Mouse (Mus musculus) heart, postnatal 36 days (tissue): ENCODE data around the gene Akr1a1. TPM values are rescaled to one million over a fixed set of nuclear protein-coding genes. Genes with fewer than 3 reads are reported as not detected.
A peak's percentile ranks its signal among the peaks of the same experiment; 100 is the strongest.
"Not testable (repeated sequence)": the region's sequence is repeated elsewhere in the genome, so short reads cannot be mapped to it uniquely, and the experiment has no call there.

Source experiments
- DNase-seq, 2 experiments: peaks; one replicate each; pipeline ENCODE4 v3.0.0; 2021 to 2022
- intact Hi-C: fragments of 180-260 bp; cut with DNase I; formaldehyde crosslinking; loops from one replicate; pipeline ENCODE4 v1.15.1; 2025
- total RNA-seq, 2 experiments: library from RNA; stranded (reverse); gene quantifications; 2 replicates each; pipeline ENCODE4 v1.2.3; 2021

Akr1a1 gene
- total RNA-seq, 2 experiments from 2014 or later, result 272 to 290 TPM

GRCm38 (mm10) chr4:116660829-116661228 lies 9.3 kb upstream of the Akr1a1 start:
- intact Hi-C loops, result no loop called here
- no peak for DNase-seq

- DNase-seq, intact Hi-C loops: not testable (repeated sequence)
These were observed 8.4 kb upstream of the Akr1a1 start for GRCm38 (mm10) chr4:116659916-116660315.

GRCm38 (mm10) chr4:116659474-116659873 lies 8.0 kb upstream of the Akr1a1 start:
- intact Hi-C loops, result no loop called here
- no peak for DNase-seq

GRCm38 (mm10) chr4:116657971-116658370 lies 6.5 kb upstream of the Akr1a1 start:
- intact Hi-C loops, result no loop called here
- no peak for DNase-seq

GRCm38 (mm10) chr4:116655658-116656057 lies 4.2 kb upstream of the Akr1a1 start:
- intact Hi-C loops, result no loop called here
- no peak for DNase-seq

- no peak for DNase-seq
These were observed 3.6 kb upstream of the Akr1a1 start for GRCm38 (mm10) chr4:116655100-116655499.

GRCm38 (mm10) chr4:116653228-116653627 lies 1.7 kb upstream of the Akr1a1 start:
- intact Hi-C loops, result no loop called here
- DNase-seq, result no peak

More at GRCm38 (mm10) chr4:116655100-116655499, 3.6 kb upstream of the Akr1a1 start:
- intact Hi-C loops, result no loop called here

GRCm38 (mm10) chr4:116651797-116652135 lies 286 bp upstream of the Akr1a1 start:
- no peak for DNase-seq
- intact Hi-C loops, result loop anchor here (1.0 to 2.0 kb wide), 2 partner anchors 22 to 33 kb away; partner anchors contain the start of gene Prdx1

- intact Hi-C loops, result loop anchor here (2.0 kb wide), 1 partner anchor 34 kb away; the partner anchor contains the start of gene Prdx1
- DNase-seq, result no peak
These were observed 1.1 kb downstream of the Akr1a1 start for GRCm38 (mm10) chr4:116650365-116650764.

- no peak for DNase-seq
- intact Hi-C loops, result no loop called here
These were observed 2.1 kb downstream of the Akr1a1 start for GRCm38 (mm10) chr4:116649411-116649810.

GRCm38 (mm10) chr4:116645624-116646023 lies 5.9 kb downstream of the Akr1a1 start:
- no peak for DNase-seq
- intact Hi-C loops, result no loop called here

- intact Hi-C loops, result no loop called here
These were observed 7.2 kb downstream of the Akr1a1 start for GRCm38 (mm10) chr4:116644326-116644725.

GRCm38 (mm10) chr4:116642071-116642470 lies 9.4 kb downstream of the Akr1a1 start:
- no peak for DNase-seq
- intact Hi-C loops, result no loop called here

More at GRCm38 (mm10) chr4:116644326-116644725, 7.2 kb downstream of the Akr1a1 start:
- DNase-seq, result peak in 1 of 2 experiments; percentile 21

GRCm38 (mm10) chr4:116638821-116639220 lies 12.7 kb downstream of the Akr1a1 start:
- intact Hi-C loops, result no loop called here
- no peak for DNase-seq

- no peak for DNase-seq
- intact Hi-C loops, result no loop called here
These were observed 16.3 kb downstream of the Akr1a1 start for GRCm38 (mm10) chr4:116635197-116635596.

- DNase-seq, result peak; percentile 73 to 84
- intact Hi-C loops, result loop anchor here (2.0 kb wide), 2 partner anchors 57 to 69 kb away; partner anchors contain the start of gene Prdx1
These were observed 23.5 kb downstream of the Akr1a1 start, which contains the start of gene Nasp for GRCm38 (mm10) chr4:116627722-116628662. Gene Nasp, minus strand, starts transcription at chr4:116627941.

GRCm38 (mm10) chr4:116627359-116627716 lies 24.1 kb downstream of the Akr1a1 start:
- DNase-seq, result peak; percentile 93 to 95
- intact Hi-C loops, result loop anchor here (2.0 kb wide), 2 partner anchors 57 to 69 kb away; partner anchors contain the start of gene Prdx1

GRCm38 (mm10) chr4:116626658-116627358 lies 24.7 kb downstream of the Akr1a1 start:
- intact Hi-C loops, result loop anchor here (2.0 kb wide), 2 partner anchors 58 to 68 kb away; partner anchors contain the start of gene Prdx1
- DNase-seq, result peak; percentile 82 to 84

GRCm38 (mm10) chr4:116624831-116625230 lies 26.6 kb downstream of the Akr1a1 start:
- intact Hi-C loops, result no loop called here

GRCm38 (mm10) chr4:116615237-116615636 lies 36.2 kb downstream of the Akr1a1 start:
- intact Hi-C loops, result no loop called here
- DNase-seq, result no peak

More at GRCm38 (mm10) chr4:116624831-116625230, 26.6 kb downstream of the Akr1a1 start:
- no peak for DNase-seq

GRCm38 (mm10) chr4:116612621-116613020 lies 38.9 kb downstream of the Akr1a1 start:
- intact Hi-C loops, result no loop called here
- DNase-seq, result no peak
